Mouse (Mus musculus) ES-CJ7 (cell line): Measurements from ENCODE around the gene Ntn1.

Source experiments
- DNase-seq: peaks from one replicate; pipeline ENCODE4 v3.0.0; 2011; ENCODE audit warnings: low read depth, low spot score

The Ntn1 gene

DNA sequence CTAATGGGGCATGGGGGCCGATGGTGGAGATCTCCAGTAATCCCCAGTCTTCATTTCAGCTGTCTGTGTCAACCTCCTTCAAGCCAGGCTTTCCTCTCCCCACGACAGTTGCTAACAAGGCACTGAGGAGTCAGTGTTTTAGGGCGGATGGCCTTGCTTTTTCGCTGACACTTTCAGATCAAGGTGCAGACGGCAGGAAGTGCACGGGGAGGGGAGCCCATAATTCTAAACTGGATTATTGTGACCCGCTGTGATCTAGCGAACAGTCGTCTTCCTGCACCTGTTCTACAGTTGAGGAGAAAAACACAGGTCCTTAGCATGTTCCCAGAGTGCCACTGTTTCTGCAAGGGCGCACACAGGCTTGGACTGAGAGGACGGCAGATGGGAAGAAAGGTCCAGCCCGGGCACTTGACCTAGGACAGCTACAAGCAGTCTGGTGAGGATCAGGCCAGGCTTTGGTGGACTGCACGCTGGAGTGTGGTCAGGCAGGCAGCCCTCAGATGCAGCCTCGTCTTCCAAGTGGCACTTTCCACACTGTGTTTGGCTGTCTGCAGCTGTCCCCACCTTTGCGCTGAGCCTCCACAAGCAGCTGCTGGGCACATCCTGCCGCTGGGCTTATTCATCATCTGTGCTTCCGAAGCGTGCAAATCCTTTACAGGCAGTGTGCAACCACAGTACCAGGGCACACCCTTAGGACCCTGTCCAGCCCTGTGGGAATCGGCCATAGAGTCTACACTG, 129.7 kb downstream of the Ntn1 start:
- no peak for DNase-seq

- no peak for DNase-seq
These were observed 136.3 kb downstream of the Ntn1 start for GRCm38 (mm10) chr11:68264276-68264675.

GRCm38 (mm10) chr11:68263100-68263499, 137.5 kb downstream of the Ntn1 start:
- peak; percentile 83 for DNase-seq

GRCm38 (mm10) chr11:68261162-68261892, 139.3 kb downstream of the Ntn1 start:
- no peak for DNase-seq

GRCm38 (mm10) chr11:68260399-68260798, 140.2 kb downstream of the Ntn1 start:
- no peak for DNase-seq

DNA sequence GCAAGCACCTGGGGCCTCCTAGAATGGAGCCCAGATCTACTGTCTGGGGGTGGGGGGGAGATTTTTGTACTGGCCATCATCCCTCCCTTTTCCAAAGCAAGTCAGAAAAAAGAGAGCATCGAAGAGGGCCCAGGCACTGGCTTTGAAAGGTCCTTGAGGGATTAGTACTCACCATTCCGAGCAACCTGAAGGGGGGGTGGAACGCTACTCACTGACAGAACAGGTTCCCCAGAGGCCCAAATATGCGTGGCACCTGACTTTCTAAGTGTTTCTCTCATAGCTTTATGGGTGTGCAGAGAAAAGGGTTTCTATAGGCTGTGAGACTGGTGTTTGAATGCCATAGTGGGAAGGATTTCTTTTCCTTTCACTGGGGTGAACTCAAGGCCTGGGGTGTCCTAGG, 142.1 kb downstream of the Ntn1 start:
- DNase-seq = no peak

DNA sequence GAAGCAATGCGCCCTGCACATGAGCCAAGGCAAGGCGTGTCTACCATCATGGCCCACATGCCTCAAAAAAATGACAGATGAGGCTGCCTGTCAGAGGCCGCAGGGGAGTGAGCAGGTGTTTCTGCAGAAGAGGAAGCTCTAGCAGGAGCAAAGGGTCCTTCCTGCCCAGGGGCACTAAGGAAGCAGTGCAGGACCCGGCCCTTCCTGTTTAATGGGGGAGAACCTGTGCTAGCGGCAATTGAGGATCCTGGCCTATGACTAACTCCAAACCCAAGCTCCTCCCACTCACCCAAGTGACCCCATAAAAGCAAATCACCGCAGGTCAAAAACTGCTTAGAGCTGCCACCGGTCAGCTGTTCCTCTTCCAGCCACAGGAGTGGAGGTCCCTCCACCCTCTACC, 147.1 kb downstream of the Ntn1 start:
- DNase-seq = no peak

- DNase-seq = no peak
These were observed 150.5 kb downstream of the Ntn1 start for GRCm38 (mm10) chr11:68250106-68250505.

GRCm38 (mm10) chr11:68247897-68248296, 152.7 kb downstream of the Ntn1 start:
- DNase-seq = peak; percentile 21

GRCm38 (mm10) chr11:68244992-68245261, 155.7 kb downstream of the Ntn1 start:
- no peak for DNase-seq

DNA sequence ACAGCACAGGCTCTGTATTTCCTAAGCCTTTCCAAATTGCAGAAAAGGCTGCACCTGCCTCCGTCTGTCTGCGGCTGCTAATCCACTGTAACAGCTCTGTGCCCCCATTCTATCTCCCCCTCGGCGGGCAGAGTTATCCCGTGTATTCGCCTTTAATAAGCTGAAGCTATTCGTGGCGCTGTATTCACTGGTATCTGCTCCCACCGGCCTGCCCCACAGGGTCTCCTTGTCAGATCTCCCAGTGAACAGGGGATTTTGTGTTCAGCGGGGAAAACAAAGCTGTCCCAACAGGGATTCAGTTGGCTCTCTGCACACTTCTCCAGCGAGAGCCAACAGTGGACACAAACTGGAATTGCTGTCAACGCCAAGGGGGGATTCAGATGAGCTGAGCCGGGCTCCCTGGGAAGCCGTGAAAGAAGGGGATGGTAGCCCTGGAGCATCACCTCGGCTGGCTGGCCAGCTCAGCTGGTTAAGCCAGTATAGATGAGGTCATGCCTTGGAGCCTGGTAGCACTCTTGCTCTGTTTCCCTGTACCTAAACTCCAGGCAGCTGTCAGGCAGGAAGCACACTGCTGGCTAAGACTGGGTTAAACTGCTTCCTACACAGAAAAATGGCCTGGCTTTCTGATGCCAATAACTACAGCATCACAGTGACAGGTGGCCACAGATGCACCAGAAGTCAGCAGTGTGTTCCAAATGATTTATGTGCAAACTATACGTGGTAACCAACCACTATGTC, 156.2 kb downstream of the Ntn1 start:
- DNase-seq = no peak

- no peak for DNase-seq
These were observed 160.9 kb downstream of the Ntn1 start for GRCm38 (mm10) chr11:68239756-68240155.

GRCm38 (mm10) chr11:68233469-68233965, 167.1 kb downstream of the Ntn1 start:
- DNase-seq = no peak

GRCm38 (mm10) chr11:68231558-68231957, 169.1 kb downstream of the Ntn1 start:
- peak; percentile 67 for DNase-seq

DNA sequence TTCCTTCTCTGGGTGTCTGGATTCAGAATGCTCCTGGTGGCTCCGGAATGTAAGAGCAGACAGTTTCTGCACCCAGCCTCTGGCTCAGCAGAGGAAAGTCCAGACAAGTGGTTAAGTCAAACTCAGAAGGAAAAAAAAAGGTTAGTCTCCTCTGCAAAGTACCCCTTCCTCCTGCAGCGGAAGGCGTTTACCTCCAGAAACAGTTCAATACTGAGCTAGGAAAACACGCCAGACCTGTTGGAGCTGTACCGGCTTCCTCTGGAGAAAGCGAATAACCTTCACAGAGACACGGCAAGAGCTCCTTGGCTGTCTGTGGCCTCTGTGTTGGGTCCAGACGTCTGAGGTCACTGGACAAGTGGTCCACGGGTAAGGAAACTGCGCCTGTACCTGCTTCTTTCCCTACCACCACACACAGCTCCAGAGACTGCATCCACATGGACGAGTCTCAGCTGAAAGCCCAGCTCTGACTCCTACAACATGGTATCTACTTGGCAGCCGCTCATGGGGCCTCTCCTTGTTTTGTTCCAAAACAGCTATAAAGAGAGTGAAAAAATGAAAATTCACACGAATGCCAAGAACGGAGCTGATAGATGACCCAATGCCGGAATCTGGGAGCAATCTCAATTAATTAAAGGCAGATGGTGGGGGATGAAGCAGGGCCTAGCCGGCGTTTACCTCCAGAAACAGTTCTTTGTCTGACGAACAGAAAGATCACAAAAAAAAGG, 171.5 kb downstream of the Ntn1 start:
- no peak for DNase-seq

GRCm38 (mm10) chr11:68227837-68228236, 172.8 kb downstream of the Ntn1 start:
- DNase-seq = no peak

- DNase-seq = no peak
These were observed 174.0 kb downstream of the Ntn1 start for GRCm38 (mm10) chr11:68226654-68227057.

GRCm38 (mm10) chr11:68223143-68223542, 177.5 kb downstream of the Ntn1 start:
- peak; percentile 14 for DNase-seq

- no peak for DNase-seq
These were observed 178.4 kb downstream of the Ntn1 start for GRCm38 (mm10) chr11:68222209-68222608.

- no peak for DNase-seq
These were observed 179.9 kb downstream of the Ntn1 start for GRCm38 (mm10) chr11:68220733-68221132.

- no peak for DNase-seq
These were observed 184.6 kb downstream of the Ntn1 start for GRCm38 (mm10) chr11:68216041-68216440.
